Mouse (Mus musculus) embryonic facial prominence, embryonic 11.5 days (tissue): ENCODE measurements at regions not wholly inside any gene's neighbourhood (a gene's known extent, or its start where the extent isn't known, plus 50 kb on each side); places are given as distances from the start of the nearest gene placed in this dataset.
A peak's percentile ranks its signal among the peaks of the same experiment; 100 is the strongest.

Experiments
- ATAC-seq: fragments of 200-750 bp; cut with Nextera tagmentation; replicated peaks from 2 replicates; pipeline ENCODE4 v1.8.0; 2017; ENCODE audit warnings: low read depth; ENCODE audit not compliant: insufficient number of reproducible peaks, low FRiP score, low TSS enrichment
- DNase-seq: peaks from one replicate; pipeline ENCODE4 v3.0.0-alpha.2; 2015; ENCODE audit warnings: low spot score
- H3K27ac ChIP-seq: fragments of 300-500 bp; sonication (generic); replicated peaks from 2 replicates; pipeline ENCODE4 v1.5.1; 2014; ENCODE audit warnings: mild to moderate bottlenecking, low read depth, low read length, control low read depth
- H3K27me3 ChIP-seq: fragments of 300-500 bp; sonication (generic); 2 replicates; pipeline ENCODE4 v1.6.1; 2014; ENCODE audit warnings: mild to moderate bottlenecking, low read length, moderate library complexity, mixed read lengths; ENCODE audit not compliant: control insufficient read depth, insufficient read depth
- H3K36me3 ChIP-seq: fragments of 300-500 bp; sonication (generic); replicated peaks from 2 replicates; pipeline ENCODE4 v1.6.1; 2014; ENCODE audit warnings: low read depth, mild to moderate bottlenecking, low read length, moderate library complexity, mixed read lengths; ENCODE audit not compliant: control insufficient read depth, insufficient read depth
- H3K4me1 ChIP-seq: fragments of 300-500 bp; sonication (generic); 2 replicates; pipeline ENCODE4 v1.6.1; 2014; ENCODE audit warnings: low read length, mixed read lengths; ENCODE audit not compliant: control insufficient read depth, insufficient read depth
- H3K4me2 ChIP-seq: fragments of 300-500 bp; sonication (generic); 2 replicates; pipeline ENCODE4 v1.6.1; 2014; ENCODE audit warnings: low read depth, mild to moderate bottlenecking, control low read depth, low read length, moderate library complexity
- H3K4me3 ChIP-seq: fragments of 300-500 bp; sonication (generic); 2 replicates; pipeline ENCODE4 v1.5.1; 2014; ENCODE audit warnings: low read depth, low read length, control low read depth
- H3K9ac ChIP-seq: fragments of 300-500 bp; sonication (generic); replicated peaks from 2 replicates; pipeline ENCODE4 v1.6.1; 2014; ENCODE audit warnings: mild to moderate bottlenecking, control low read depth, low read length
- H3K9me3 ChIP-seq: fragments of 300-500 bp; sonication (generic); replicated peaks from 2 replicates; pipeline ENCODE4 v1.6.1; 2016; ENCODE audit warnings: mild to moderate bottlenecking, low read length, inconsistent platforms, mixed read lengths; ENCODE audit not compliant: control insufficient read depth
- WGBS: fragments of 180-500 bp; shearing (Covaris S2); extraction: QIAGEN DNeasy Blood & Tissue Kit; methylation state at CpG from one replicate; pipeline ENCODE4 v1.1.7; 2014; 5-methylcytosine and 5-hydroxymethylcytosine counted together

GRCm38 (mm10) chr8:66568861-66569260, 57.3 kb downstream of the Tktl2 start:
- Histone ChIP-seq H3K4me2 (no peak overlapping the region), H3K9me3 (no peaks in the 10 kb centered on the region), H3K4me3 (no peak overlapping the region), H3K4me1 (no peaks in the 10 kb centered on the region), H3K36me3 (no peaks in the 10 kb centered on the region), H3K27me3 (no peaks in the 10 kb centered on the region), H3K27ac (no peak overlapping the region), H3K9ac (no peak overlapping the region)
- no peak for ATAC-seq
- 81% methylated on average over 3 of the region's 3 CpGs for WGBS
- no peak for DNase-seq

DNA sequence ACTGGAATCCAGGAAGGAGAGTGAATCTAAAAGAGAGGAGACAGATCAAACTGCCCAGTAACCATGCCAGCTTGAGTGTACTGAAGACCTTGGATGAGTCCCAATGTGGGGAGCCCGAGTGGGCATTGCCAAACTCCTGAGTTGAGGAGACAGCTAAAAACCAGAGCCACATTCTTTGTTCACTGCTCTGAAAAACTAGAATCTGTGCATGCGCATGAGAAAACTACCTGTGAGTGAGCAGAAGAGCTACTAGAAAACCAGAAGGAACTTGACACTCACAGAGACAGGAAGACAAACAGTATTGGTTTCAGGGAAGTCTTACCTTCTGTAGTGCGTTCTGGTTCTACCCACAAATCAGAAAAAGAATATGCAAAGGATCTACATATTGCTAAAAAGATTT, 74.6 kb downstream of the Tktl2 start:
- Histone ChIP-seq H3K27ac (no peak overlapping the region), H3K27me3 (no peaks in the 10 kb centered on the region), H3K4me1 (no peaks in the 10 kb centered on the region), H3K9me3 (no peaks in the 10 kb centered on the region), H3K36me3 (no peaks in the 10 kb centered on the region), H3K9ac (no peak overlapping the region), H3K4me3 (no peak overlapping the region), H3K4me2 (no peak overlapping the region)
- ATAC-seq, result no peak
- DNase-seq, result no peak
- WGBS, result 83% methylated on average over 3 of the region's 3 CpGs

DNA sequence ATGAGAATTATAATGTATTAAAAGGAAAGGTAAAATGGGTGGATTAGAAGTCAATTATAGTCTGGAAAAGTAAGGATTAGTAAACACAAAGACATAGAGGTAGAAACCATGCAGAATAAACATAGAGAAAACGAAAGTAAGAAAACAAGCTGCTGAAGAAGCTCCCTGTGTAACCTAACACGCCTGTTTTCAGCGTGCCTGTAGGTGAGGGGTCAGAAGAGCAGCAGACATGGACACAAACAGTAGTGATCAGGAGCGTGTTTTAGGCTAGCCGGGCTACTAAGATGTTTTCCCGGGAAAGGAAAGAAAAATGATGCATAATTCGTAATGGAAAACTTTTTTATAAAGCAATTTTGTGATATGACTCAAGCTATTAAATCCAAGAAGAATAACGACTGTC, 75.3 kb downstream of the Tktl2 start:
- H3K4me3 ChIP-seq, result no peak overlapping the region
- H3K27ac ChIP-seq, result no peak overlapping the region
- no peaks in the 10 kb centered on the region for H3K9me3 ChIP-seq
- H3K9ac ChIP-seq, result no peak overlapping the region
- DNase-seq (no peak), ATAC-seq (no peak)
- no peaks in the 10 kb centered on the region for H3K36me3 ChIP-seq
- WGBS, result 69% methylated on average over 8 of the region's 8 CpGs
- H3K4me2 ChIP-seq, result no peak overlapping the region
- no peaks in the 10 kb centered on the region for H3K4me1 ChIP-seq
- no peaks in the 10 kb centered on the region for H3K27me3 ChIP-seq

GRCm38 (mm10) chr8:66587272-66587671, 75.7 kb downstream of the Tktl2 start:
- H3K4me3 ChIP-seq, result no peak overlapping the region
- 66% methylated on average over 2 of the region's 2 CpGs for WGBS
- ATAC-seq, result no peak
- no peak overlapping the region for H3K9ac ChIP-seq
- no peak for DNase-seq
- no peaks in the 10 kb centered on the region for H3K36me3 ChIP-seq
- no peaks in the 10 kb centered on the region for H3K4me1 ChIP-seq
- no peak overlapping the region for H3K4me2 ChIP-seq
- H3K27ac ChIP-seq, result no peak overlapping the region
- H3K9me3 ChIP-seq, result no peaks in the 10 kb centered on the region
- no peaks in the 10 kb centered on the region for H3K27me3 ChIP-seq

GRCm38 (mm10) chr8:66589437-66589836, 77.9 kb downstream of the Tktl2 start:
- H3K27ac ChIP-seq, result no peak overlapping the region
- H3K4me2 ChIP-seq, result no peak overlapping the region
- no peak overlapping the region for H3K4me3 ChIP-seq
- H3K27me3 ChIP-seq, result no peaks in the 10 kb centered on the region
- H3K4me1 ChIP-seq, result no peaks in the 10 kb centered on the region
- no peak overlapping the region for H3K9ac ChIP-seq
- no peaks in the 10 kb centered on the region for H3K36me3 ChIP-seq
- no peaks in the 10 kb centered on the region for H3K9me3 ChIP-seq
- no peak for DNase-seq
- WGBS, result 55% methylated on average over 1 of the region's 1 CpGs
- no peak for ATAC-seq

GRCm38 (mm10) chr8:66607194-66607593, 80.7 kb downstream of the Npy5r start:
- no peaks in the 10 kb centered on the region for H3K4me1 ChIP-seq
- no peak overlapping the region for H3K9ac ChIP-seq
- H3K4me3 ChIP-seq, result no peak overlapping the region
- no peaks in the 10 kb centered on the region for H3K27me3 ChIP-seq
- H3K27ac ChIP-seq, result no peak overlapping the region
- DNase-seq, result peak; percentile 2
- ATAC-seq, result no peak
- no peak overlapping the region for H3K4me2 ChIP-seq
- no peaks in the 10 kb centered on the region for H3K9me3 ChIP-seq
- WGBS, result 69% methylated on average over 5 of the region's 5 CpGs
- no peaks in the 10 kb centered on the region for H3K36me3 ChIP-seq

DNA sequence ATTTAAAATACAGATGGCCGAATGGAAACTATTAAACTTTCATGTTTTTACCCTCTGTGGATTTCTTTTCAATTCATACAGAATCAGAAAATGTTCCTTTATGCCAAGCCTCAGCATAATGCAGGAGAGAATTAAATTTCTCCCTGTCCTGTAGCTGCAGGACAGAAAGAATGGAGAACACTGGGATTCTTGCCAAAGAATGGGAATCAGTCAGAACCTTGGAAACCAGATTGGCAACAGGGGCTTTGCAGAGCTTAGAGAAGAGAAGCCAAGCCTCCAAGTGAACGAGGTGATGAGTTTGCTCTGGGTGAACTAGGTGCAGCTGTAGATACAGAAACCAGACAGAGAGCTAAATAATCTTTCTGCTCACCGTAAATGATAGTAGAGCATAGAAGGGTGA, 64.6 kb downstream of the Npy5r start:
- Histone ChIP-seq H3K9me3 (no peaks in the 10 kb centered on the region), H3K27ac (no peak overlapping the region), H3K27me3 (no peaks in the 10 kb centered on the region), H3K36me3 (no peaks in the 10 kb centered on the region), H3K4me1 (no peaks in the 10 kb centered on the region), H3K9ac (no peak overlapping the region), H3K4me2 (no peak overlapping the region), H3K4me3 (no peak overlapping the region)
- DNase-seq (no peak), ATAC-seq (no peak)
- WGBS, result 80% methylated on average over 3 of the region's 3 CpGs

GRCm38 (mm10) chr8:66623822-66624221, 64.1 kb downstream of the Npy5r start:
- Histone ChIP-seq H3K4me2 (no peak overlapping the region), H3K9ac (no peak overlapping the region), H3K36me3 (no peaks in the 10 kb centered on the region), H3K4me3 (no peak overlapping the region), H3K4me1 (no peaks in the 10 kb centered on the region), H3K27me3 (no peaks in the 10 kb centered on the region), H3K9me3 (no peaks in the 10 kb centered on the region), H3K27ac (no peak overlapping the region)
- ATAC-seq (no peak), DNase-seq (no peak)
- 57% methylated on average over 10 of the region's 10 CpGs for WGBS
